Mouse (Mus musculus) kidney, adult 18-20 months (tissue): Measurements from ENCODE around the gene Ckb.
"Not testable (repeated sequence)": the region's sequence is repeated elsewhere in the genome, so short reads cannot be mapped to it uniquely, and the experiment has no call there.

Experiments
- DNase-seq: peaks from one replicate; pipeline ENCODE4 v3.0.0; 2021

The Ckb gene

DNA sequence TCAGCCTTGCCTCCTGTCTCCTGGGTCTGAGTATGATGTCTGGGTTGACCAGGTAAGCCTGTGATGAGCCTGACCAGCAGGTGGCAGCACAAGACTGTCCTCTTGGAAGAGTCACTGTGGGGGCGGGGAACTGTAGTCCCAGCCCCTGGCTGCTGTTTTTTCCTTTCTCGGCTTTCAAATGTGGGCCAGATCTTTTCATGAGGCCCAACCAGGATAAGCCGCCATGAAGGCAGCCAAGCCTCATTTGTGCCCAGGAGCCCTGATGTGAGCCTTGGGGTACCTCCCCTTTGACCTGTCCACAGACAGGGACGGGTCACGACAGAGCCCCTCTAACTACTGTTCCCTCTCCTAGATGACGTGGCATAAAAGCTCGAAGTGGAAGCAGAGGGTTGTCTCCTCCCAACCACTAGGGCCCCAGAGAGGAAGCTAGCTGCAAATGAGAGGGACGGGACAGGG, 3.7 kb downstream of the Ckb start:
- peak; percentile 96 for DNase-seq

DNA sequence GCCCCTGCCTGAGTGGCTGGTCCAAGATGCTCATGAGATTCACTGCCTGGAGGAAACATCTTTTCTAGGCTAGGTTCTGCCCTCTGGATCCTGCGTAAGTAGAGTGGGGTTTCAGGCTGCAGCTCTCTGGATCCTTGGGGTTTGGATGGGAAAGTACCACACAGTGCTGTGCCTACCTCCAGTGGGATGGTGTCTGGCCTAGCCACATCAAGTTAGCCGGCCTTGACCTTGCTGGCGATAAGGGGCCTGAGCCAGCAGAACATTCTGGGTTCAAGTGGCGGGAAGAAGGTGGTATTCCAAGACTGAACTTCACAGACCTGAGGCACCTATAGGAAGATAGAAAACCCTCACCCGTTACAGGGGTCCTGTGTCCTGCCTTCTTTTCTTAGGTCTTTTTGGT, 4.7 kb downstream of the Ckb start:
- no peak for DNase-seq

DNA sequence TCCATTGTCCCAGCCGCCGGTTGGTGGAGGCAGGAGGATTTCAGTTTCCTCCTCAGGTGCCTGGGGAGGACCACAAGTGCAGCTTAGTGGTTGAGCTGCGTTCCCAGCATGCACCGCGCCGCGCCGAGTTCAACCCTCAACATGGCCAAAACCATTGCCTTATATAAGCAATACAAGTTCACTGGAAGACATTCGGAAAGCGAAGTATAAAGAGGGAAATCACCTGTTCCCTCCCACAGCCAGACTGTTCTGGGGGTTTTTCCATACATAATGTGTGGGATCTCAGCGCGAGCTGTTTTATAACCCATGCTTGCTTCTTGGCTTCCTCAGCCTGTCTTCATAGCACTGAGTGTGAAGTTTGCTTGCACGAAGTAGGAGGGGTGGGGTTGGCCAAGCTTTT, 5.8 kb downstream of the Ckb start:
- no peak for DNase-seq

DNA sequence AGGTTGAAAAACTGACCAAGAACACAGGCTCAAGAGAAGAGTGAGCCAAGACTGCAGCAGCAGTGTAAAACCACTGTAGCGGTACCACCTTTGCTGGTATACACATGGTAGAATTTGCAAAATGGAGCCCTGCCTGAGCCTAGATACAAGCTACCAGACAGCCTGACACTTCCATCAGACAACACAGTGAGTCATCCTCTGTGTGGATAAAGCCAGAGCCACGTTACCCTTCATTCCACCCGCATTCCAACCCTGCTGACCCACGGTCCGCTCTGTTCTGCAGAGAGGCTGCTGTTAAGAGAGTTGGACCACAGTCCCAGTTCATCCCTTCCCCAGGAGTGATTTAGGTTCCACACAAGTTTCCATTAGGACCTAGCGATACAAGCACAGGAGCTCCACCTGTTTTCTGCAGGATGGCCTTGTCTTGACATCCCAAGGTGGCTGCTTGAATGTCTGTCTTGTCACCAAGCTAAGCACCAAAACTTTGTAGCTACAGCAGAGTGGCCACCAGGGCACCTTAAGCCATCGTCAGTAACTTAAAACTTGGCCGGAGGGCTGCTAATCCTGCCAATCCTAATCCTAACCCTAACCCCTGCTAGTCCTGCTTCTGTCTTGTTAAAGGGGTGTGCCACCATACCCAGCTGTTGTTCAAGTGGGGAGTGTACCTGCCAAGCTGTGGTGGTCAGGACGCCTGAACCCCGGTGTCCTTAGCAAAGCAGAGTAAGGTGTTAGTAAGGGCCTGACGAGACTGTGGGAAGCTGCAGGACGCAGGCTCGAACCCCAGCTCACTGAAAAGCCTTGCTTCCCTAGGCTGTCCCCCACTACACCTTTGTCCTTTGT, 6.9 kb downstream of the Ckb start:
- DNase-seq: no peak

DNA sequence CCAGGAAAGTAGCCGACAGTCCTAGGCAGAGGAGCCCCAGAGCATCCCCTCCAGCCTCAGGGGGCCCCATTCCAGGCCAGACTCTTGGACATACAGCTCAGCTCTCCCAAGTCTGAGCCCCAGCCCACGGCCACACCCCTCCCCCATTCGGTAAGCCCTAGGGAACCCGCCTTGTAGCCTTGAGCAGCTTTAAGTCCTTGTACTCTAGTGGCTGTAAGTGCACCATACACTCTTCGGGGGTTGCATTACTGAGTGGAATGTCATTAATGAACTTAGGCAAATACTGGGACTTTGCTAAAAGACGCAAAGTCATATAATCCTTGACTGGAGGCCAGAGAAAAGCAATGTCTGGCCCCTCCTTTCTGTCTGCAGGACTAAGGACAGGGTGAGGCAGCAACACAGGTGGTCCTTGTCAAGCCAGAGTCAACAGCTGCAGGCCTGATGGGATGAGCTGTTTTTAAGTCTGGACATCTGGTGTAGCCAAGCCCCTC, 7.9 kb downstream of the Ckb start:
- no peak for DNase-seq

DNA sequence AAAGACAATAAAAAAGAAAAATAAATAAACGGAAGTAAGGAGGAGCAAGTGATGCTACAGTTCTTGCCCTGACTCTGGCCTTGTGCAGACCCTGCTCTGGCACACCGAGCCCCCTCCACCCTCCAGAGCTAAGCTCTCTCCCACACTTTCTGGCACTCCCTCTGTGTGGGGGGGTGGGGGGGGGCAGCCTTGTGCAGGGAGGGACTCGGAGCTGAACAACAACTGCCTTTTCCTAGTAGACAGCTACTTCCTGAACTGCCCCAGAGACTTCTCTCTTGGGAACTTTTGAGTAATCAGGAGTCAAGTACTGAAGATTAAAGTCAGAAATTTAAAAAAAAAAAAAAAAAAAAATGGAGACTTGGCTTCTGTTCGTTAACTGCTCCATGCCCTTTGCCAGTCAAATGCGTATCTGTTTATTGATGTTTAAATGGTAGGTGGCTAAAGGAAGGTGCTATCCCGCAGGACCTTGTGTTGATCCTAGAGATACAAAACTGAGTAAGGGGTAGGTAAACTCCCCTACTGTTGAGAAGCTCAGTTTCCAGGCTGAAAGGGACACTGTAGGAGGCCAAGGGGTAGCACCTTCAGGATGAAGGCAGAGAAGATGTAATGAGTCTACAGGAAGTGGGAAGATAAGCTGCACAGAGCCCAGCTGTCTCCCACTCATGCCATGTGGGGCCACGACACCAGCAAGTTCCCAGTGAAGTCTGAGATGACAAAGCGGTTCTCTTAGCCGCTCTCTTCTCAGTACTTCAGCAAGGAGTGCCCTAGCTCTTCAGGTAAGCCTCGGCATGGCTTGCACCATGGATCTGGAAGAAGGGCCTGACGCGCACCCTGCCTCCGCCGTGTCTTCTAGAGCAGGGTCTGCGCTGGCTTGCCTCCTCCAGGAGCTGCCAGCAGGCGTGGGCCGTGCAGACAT, 8.7 kb downstream of the Ckb start:
- DNase-seq: no peak

DNA sequence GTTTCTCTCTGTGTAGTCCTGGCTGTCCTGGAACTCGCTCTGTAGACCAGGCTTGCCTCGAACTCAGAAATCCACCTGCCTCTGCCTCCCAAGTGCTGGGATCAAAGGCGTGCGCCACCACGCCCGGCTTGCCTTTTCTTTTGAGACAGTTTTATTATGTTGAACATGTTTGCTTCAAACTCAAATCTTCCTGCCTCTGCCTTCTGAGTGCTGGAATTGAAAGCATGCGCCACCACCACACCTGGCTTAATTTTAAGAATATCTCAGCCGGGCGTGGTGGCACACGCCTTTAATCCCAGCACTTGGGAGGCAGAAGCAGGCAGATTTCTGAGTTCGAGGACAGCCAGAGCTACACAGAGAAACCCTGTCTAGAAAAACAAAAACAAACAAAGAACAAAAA, 10.6 kb downstream of the Ckb start:
- DNase-seq: not testable (repeated sequence)

DNA sequence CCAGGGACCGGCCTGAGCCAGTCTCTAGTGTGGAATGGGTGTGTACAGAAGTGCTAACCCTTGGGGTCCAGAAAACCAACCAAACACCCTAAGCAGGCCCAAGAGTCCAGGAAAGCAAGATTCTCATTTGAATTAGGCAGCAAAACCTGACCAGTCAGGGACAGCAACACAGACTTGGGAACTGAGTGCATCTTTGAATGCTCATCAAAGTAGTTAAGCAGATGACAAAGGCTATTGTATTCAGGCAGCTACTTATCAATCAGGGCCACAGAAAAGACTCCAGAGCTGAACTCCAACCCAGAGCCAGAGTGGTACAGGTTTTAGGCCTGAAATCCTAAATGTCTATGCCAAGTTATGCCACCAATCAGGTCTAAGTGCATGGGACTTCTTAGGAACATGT, 11.5 kb downstream of the Ckb start:
- no peak for DNase-seq

DNA sequence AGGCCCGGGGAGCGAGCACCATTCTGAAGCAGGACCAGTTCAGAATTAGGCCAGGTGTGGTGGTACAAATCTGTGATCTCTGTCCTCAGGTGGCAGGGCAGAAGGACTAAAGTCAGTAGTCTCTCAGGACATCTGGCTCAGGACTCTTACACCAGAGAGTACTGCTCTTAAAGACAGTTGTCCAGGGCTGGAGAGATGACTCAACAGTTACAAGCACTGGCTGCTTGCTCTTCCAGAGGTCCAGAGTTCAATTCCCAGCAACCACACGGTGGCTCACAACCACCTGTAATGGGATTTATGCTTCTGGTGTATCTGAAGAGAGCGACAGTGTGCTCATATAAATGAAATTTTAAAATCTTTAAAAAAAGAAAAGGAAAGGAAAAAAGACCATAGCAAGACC, 12.8 kb downstream of the Ckb start:
- no peak for DNase-seq

DNA sequence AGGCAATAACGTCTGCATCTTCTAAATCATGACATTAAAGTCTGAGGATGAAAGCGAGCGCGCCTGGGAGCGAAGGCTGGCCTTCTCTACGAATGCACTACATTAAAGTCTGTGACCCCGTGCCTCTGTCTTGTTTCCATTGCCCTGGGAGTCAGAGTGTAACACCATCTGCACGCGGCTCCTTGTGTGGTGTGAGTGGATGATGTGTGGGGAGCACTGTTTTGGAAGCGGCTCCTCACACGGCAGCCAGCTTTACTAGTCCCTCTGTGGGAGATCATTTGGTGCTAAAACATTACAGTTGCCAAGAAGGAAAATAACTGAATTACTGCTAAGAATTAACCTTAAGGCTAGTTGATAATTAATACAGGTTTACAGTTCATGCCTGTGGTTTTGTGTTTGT, 16.4 kb downstream of the Ckb start:
- peak; percentile 57 for DNase-seq

DNA sequence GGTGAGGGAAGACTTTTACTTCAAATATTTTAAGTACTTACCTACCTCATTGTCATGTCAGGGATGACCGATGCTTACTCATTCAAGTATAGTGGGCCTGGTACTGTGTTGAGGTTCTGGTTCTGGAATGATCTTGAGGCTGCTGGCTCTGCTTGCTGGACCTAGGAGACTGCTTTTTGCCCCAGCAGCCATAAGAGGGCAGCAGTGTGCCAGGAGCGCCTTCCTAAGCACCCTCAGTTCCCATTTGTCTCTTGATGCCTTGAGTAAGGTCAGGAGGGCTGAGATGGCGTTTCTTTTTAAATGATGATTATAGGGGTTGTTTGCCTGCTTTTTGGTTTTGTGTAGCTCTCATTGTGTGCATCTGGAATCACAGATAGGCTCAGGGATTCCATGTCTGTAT, 18.7 kb downstream of the Ckb start:
- DNase-seq: peak; percentile 80

DNA sequence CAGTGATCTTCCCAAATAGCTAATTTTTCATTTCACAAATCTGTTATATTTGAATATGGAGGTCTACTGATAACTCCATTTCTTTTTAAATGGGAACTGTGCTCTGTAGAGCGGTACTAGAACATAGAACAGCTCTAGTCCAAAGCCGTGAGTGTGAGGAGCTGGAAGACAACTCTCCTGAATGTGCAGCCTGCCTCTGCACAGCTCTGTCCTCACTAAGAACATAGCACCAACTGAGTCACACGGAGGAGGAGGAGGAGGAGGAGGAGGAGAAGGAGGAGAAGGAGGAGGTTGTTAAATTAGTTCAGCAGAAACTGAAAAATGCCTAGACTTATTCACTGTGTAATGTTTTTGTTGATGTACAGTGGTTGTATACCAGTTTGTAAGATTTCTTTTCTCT, 19.2 kb downstream of the Ckb start:
- DNase-seq: no peak

DNA sequence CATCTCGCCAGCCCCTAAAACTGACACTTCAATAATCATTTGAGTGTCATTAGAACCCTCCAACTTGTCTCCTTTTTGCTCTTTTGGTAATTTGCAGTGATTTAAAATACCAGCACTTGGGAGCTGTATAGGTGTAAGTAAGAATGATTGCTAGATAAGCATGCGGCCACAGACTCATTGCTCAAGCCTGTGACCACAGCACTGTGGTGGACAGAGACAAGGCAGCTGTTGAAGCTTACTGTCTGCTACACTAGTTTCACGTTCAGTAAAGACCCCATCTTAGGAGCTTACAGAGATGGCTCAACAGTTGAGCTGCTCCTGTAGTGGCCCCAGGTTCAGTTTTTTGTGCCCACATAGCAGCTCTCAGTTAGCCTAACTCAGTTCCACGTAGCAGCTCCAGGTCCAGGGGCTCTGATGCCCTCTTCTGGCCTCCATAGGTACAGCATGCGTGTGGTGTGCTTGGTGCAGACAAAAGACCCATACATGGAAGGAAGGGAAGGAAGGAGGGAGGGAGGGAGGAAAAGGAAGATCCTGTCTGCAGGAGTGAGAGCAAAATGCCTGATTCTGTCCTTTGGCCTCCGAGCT, 24.0 kb downstream of the Ckb start:
- DNase-seq: peak; percentile 72
